Mouse (Mus musculus): ENCODE data around the gene Xrcc3. TPM values are rescaled to one million over a fixed set of nuclear protein-coding genes. Genes with fewer than 3 reads are reported as not detected.

Gene Xrcc3
- polyA plus RNA-seq, 1 experiment from 2014 or later = 8.4 TPM

DNA sequence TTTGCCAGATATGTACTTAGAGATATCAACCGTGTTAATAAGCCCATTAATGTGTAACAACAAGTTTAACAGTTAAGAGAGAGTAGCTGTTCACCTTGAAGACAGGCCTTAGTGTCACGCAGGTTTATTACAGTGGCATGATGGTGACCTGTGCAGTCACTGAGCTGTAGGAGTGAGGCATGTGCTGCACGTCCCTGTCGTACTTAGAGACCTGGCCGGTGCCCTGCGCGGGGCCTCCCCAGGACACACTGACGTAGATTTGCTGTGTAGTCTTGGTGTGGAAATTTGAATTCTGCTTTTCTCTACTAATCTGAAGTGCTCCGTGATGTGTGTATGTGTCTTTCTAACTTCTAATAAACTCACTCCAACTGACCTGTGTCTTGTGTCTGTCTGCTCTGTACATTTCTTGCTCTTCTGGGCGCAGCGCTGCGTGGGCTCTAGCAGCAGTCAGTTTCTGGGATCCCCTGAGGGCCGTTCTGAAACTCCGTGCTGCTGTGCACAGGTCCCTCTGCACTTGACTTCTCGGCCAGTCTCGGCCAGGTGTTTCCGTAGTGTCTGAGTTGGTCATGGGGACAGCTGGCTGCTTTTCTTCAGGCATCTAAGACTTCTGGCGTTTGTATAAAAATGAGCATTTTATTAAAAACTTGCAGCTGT lies 19.0 kb downstream of the Xrcc3 start:
- no peak for ATAC-seq (ENCODE audit: insufficient number of reproducible peaks, insufficient read depth, low FRiP score, low TSS enrichment, low read depth)
- H3K36me3 ChIP-seq = peaks cover 97% of the 10 kb centered on the region
- no peak overlapping the region for H3K4me2 ChIP-seq
- WGBS = 91% methylated on average over 18 of the region's 18 CpGs
- no peak overlapping the region for H3K9ac ChIP-seq
- H3K4me3 ChIP-seq = no peak overlapping the region
- no peaks in the 10 kb centered on the region for H3K27me3 ChIP-seq
- no peaks in the 10 kb centered on the region for H3K4me1 ChIP-seq
- no peaks in the 10 kb centered on the region for H3K9me3 ChIP-seq
- no peak overlapping the region for H3K27ac ChIP-seq

DNA sequence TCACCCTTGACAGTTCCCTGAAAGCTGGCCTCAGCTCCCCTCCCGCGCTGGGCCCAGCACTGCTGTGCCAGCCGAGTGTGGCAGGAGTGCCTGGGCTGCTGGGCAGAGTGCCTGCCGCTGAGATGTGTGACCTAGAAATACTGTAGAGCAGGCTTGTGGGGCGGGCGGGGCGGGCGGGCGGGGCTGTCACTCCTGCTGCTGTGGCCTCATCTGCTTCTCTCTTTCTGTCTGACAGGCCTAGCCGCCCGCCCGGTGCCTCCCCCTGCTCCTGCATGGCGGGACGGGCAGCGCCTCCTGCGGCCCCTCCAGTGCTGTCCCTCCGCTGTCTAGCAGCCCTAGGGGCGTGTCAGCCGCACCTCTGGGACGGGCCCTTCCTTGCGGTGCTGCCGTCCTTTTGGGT lies 19.6 kb downstream of the Xrcc3 start:
- ATAC-seq (ENCODE audit: insufficient number of reproducible peaks, insufficient read depth, low FRiP score, low TSS enrichment, low read depth) = no peak
- 79% methylated on average over 22 of the region's 22 CpGs for WGBS
- H3K9ac ChIP-seq = no peak overlapping the region

DNA sequence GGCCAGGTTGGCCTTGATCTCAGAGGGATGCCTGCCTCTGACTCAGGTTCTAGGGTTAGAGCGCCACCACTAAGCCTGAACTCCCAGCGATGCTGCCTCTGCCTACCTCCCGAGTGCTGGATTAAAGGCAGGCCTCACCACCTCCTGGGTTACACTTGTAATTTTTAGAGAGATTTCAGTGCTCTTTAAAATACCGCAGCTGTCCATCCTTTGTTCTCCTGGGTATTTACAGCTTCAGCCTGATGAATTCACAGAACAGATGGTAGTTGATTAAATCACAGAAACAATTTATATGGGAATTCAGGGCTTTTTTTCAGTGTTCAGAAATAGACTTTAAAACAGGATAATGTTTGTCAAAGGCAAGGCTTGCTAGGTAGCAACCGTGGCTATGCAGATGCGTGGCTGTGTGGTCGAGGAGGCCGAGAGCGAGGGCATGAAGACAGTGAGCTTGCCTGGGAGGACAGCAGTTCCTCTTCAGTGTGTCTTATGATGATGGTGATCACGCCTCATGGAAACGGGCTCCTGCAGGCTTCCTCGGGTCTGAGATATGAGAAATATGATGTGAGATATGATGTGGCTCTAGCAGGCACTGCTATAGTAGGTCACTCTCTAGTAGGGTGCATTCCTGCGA lies 22.1 kb downstream of the Xrcc3 start:
- Histone ChIP-seq H3K4me3 (no peak overlapping the region), H3K9ac (no peak overlapping the region), H3K4me2 (no peak overlapping the region), H3K27me3 (no peaks in the 10 kb centered on the region), H3K36me3 (peaks cover 100% of the 10 kb centered on the region), H3K4me1 (no peaks in the 10 kb centered on the region), H3K27ac (no peak overlapping the region), H3K9me3 (no peaks in the 10 kb centered on the region)
- 92% methylated on average over 13 of the region's 13 CpGs for WGBS
- no peak for ATAC-seq (ENCODE audit: insufficient number of reproducible peaks, insufficient read depth, low FRiP score, low TSS enrichment, low read depth)

More for the DNA sequence above, 19.6 kb downstream of the Xrcc3 start:
- H3K4me1 ChIP-seq = no peaks in the 10 kb centered on the region
- no peak overlapping the region for H3K27ac ChIP-seq
- H3K27me3 ChIP-seq = no peaks in the 10 kb centered on the region
- H3K9me3 ChIP-seq = no peaks in the 10 kb centered on the region
- H3K36me3 ChIP-seq = peaks cover 98% of the 10 kb centered on the region
- H3K4me3 ChIP-seq = no peak overlapping the region
- H3K4me2 ChIP-seq = no peak overlapping the region

DNA sequence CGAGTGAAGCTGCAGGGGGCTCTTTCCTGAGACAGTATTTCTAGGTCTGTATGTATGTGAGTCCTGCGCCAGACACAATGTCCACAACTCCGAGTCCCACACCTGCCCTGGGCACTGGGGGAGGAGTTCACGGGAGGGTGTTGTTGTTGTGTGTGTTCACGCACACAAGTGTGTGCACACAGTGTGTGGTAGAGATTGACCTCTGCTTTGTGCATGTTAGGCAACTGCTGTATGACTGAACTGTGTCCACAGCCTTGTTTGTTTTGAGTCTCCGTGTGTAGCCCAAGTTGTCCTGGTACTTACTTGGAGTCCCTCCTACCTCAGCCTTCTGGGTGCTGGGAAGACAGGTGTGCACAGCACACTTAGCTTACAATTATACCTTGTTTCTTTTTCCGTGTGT lies 23.0 kb downstream of the Xrcc3 start:
- no peaks in the 10 kb centered on the region for H3K27me3 ChIP-seq
- H3K36me3 ChIP-seq = peaks cover 100% of the 10 kb centered on the region
- no peak overlapping the region; the same call in 1 of the 2 replicates for H3K27ac ChIP-seq
- H3K4me3 ChIP-seq = no peak overlapping the region
- H3K4me2 ChIP-seq = no peak overlapping the region
- WGBS = 93% methylated on average over 7 of the region's 7 CpGs
- H3K4me1 ChIP-seq = no peaks in the 10 kb centered on the region
- no peaks in the 10 kb centered on the region for H3K9me3 ChIP-seq
- ATAC-seq (ENCODE audit: insufficient number of reproducible peaks, insufficient read depth, low FRiP score, low TSS enrichment, low read depth) = no peak
- H3K9ac ChIP-seq = no peak overlapping the region

DNA sequence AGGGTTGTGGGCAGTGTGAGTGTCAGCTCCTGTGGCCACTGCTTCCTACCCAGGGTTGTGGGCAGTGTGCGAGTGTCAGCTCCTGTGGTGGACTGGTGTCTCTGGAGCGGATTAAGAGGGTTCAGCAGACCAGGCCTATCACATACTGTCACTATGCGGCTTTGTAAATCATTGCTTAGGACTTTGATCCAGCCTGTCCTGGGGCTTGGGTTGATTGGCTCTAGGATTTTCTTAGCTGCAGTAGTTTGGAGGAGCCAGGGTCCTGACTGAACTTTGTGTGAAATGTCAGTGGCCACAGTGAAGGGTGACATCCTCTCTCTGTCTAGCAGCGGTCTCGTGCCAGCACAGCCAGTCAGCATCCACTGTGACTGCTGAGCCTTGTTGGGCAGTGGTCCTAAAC lies 23.6 kb downstream of the Xrcc3 start:
- no peaks in the 10 kb centered on the region for H3K9me3 ChIP-seq
- no peaks in the 10 kb centered on the region for H3K27me3 ChIP-seq
- H3K36me3 ChIP-seq = peaks cover 100% of the 10 kb centered on the region
- H3K4me2 ChIP-seq = no peak overlapping the region
- H3K4me3 ChIP-seq = no peak overlapping the region
- H3K9ac ChIP-seq = no peak overlapping the region
- H3K27ac ChIP-seq = no peak overlapping the region; the same call in 1 of the 2 replicates
- 86% methylated on average over 5 of the region's 5 CpGs for WGBS
- ATAC-seq (ENCODE audit: insufficient number of reproducible peaks, insufficient read depth, low FRiP score, low TSS enrichment, low read depth) = no peak
- H3K4me1 ChIP-seq = no peaks in the 10 kb centered on the region

DNA sequence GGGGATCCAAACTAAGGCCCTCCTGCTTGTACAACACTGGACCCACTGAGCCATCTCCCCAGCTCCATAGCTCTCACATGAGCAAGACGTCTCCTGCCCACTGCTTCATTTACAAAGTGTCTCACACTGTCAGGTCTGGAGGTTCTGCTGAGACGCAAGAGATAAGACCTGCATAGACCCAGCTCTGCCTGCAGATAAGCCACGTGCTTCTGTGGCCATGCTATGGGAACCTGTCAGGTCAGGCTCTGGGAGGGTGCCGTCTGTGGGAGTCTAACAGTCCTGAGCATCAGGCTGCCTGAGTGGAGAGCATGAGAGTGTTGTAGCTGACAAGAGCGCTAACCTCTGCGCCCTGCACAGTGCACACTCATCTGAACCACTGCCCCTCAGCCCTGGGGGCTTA lies 26.7 kb downstream of the Xrcc3 start:
- ATAC-seq (ENCODE audit: insufficient number of reproducible peaks, insufficient read depth, low FRiP score, low TSS enrichment, low read depth) = no peak

DNA sequence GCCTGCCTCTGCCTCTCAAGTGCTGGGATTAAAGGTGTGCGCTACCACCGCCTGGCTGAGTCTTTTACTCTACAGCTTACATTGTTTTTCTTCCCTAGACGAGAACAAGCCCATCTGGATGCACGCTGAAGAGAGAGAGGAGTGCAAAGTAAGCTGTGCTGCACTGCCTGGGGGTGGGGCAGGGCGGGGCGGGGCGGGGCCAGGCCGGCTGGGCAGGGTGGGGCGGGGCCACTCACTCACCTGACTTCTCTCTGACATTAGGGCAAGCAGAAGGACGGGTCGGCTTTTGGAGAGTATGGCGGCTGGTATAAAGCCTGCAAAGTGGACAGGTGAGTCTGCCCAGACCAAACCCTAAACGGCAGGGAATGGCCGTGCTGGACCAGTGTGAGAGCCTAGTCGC lies 28.5 kb downstream of the Xrcc3 start:
- H3K4me3 ChIP-seq = no peak overlapping the region
- WGBS = 72% methylated on average over 15 of the region's 15 CpGs
- H3K36me3 ChIP-seq = peaks cover 99% of the 10 kb centered on the region
- ATAC-seq (ENCODE audit: insufficient number of reproducible peaks, insufficient read depth, low FRiP score, low TSS enrichment, low read depth) = peak; percentile 27; the same call in 1 of the 2 replicates
- no peaks in the 10 kb centered on the region for H3K4me1 ChIP-seq
- H3K27ac ChIP-seq = no peak overlapping the region
- H3K4me2 ChIP-seq = no peak overlapping the region
- no peaks in the 10 kb centered on the region for H3K9me3 ChIP-seq
- H3K9ac ChIP-seq = no peak overlapping the region
- no peaks in the 10 kb centered on the region for H3K27me3 ChIP-seq

More for the DNA sequence above, 26.7 kb downstream of the Xrcc3 start:
- no peaks in the 10 kb centered on the region for H3K9me3 ChIP-seq
- 93% methylated on average over 6 of the region's 6 CpGs for WGBS
- no peak overlapping the region for H3K4me3 ChIP-seq
- no peak overlapping the region for H3K4me2 ChIP-seq
- H3K36me3 ChIP-seq = peaks cover 99% of the 10 kb centered on the region
- no peak overlapping the region for H3K27ac ChIP-seq
- no peaks in the 10 kb centered on the region for H3K4me1 ChIP-seq
- no peak overlapping the region for H3K9ac ChIP-seq
- no peaks in the 10 kb centered on the region for H3K27me3 ChIP-seq

DNA sequence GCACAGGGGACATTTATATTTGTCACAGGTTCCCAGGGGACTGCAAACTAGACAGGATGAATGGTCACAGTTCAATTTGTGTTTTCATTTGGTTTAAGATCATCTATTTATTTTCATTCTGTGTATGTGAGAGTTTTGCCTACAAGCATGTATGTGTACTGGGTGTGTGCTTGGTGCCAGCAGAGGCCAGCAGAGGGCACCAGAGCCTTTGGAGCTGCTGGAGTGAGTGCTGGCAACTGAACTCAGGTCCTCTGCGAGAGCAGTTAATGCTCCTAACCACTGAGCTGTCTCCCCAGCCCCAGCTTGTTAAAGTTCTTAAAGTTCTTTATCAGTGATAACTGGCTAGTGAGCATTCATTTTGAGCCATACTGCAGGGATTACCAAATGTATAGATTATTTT lies 34.1 kb downstream of the Xrcc3 start:
- H3K36me3 ChIP-seq = peaks cover 98% of the 10 kb centered on the region
- H3K4me3 ChIP-seq = no peak overlapping the region
- no peak overlapping the region for H3K27ac ChIP-seq
- no peak for ATAC-seq (ENCODE audit: insufficient number of reproducible peaks, insufficient read depth, low FRiP score, low TSS enrichment, low read depth)
- 100% methylated on average over 1 of the region's 1 CpGs for WGBS
- no peak overlapping the region for H3K9ac ChIP-seq
- H3K4me2 ChIP-seq = no peak overlapping the region
- H3K27me3 ChIP-seq = no peaks in the 10 kb centered on the region
- no peaks in the 10 kb centered on the region for H3K4me1 ChIP-seq
- H3K9me3 ChIP-seq = 0 out of 2 replicates have a peak, but pooled peaks cover 3% of the 10 kb centered on the region

DNA sequence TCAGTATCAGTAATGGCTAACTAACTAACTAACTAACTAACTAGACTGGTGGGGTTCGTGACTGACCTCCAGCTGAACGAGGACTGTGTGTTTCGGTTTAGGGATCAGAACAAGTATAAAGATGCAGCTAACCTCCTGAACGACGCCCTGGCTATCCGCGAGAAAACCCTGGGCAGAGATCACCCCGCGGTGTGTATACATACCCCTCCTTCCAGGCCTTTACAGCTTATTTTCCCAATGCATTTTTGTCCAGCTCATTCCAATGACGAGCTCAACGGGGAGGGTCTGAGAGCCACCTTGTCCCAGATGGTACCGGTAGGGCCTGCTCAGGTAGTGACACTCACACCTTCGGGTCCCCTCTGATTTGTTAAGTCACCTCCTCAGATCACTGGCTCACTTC lies 35.8 kb downstream of the Xrcc3 start:
- Histone ChIP-seq H3K9ac (no peak overlapping the region), H3K4me2 (no peak overlapping the region), H3K4me1 (no peaks in the 10 kb centered on the region), H3K36me3 (peaks cover 98% of the 10 kb centered on the region), H3K4me3 (no peak overlapping the region), H3K27ac (no peak overlapping the region), H3K9me3 (0 out of 2 replicates have a peak, but pooled peaks cover 3% of the 10 kb centered on the region), H3K27me3 (no peaks in the 10 kb centered on the region)
- no peak for ATAC-seq (ENCODE audit: insufficient number of reproducible peaks, insufficient read depth, low FRiP score, low TSS enrichment, low read depth)
- WGBS = 93% methylated on average over 13 of the region's 13 CpGs

DNA sequence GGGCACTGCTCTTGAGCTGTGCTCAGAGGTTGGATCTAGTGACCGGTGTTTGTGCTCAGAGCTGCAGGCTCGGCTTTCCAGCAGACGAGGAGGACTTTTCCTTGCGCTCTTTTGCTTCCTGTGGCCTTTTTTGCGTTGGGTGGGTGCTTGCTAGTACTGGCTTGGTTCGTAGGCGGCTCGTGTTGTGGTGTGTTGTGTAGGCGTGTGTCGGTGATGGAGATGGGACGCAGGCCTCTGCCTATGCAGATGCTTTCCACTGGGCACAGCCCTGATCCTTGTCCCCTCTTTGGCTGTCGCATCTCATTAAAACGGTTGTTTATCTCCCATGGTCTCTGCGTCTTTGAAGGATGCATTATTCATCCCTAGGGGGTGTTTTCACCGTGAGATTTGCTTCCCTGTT lies 38.8 kb downstream of the Xrcc3 start:
- Histone ChIP-seq H3K4me2 (no peak overlapping the region), H3K36me3 (peaks cover 82% of the 10 kb centered on the region), H3K9ac (no peak overlapping the region), H3K27me3 (no peaks in the 10 kb centered on the region), H3K4me1 (peaks cover under 1% of the 10 kb centered on the region), H3K4me3 (no peak overlapping the region), H3K27ac (no peak overlapping the region), H3K9me3 (0 out of 2 replicates have a peak, but pooled peaks cover 3% of the 10 kb centered on the region)
- no peak for ATAC-seq (ENCODE audit: insufficient number of reproducible peaks, insufficient read depth, low FRiP score, low TSS enrichment, low read depth)
- 83% methylated on average over 15 of the region's 15 CpGs for WGBS

DNA sequence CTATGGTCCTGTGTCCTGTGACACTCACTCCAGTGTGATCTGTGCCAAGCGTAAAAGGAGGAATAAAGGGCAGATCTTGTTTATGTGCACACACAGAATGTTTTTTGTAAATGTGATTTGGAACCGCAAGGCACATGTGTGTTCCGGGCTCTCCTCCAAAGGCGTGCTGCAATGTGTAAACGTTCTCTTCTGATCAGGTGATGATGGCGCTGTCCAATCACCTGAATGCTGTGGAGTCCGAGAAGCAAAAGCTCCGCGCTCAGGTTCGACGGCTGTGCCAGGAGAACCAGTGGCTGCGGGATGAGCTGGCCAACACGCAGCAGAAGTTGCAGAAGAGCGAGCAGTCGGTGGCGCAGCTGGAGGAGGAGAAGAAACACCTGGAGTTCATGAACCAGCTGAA lies 39.5 kb downstream of the Xrcc3 start:
- ATAC-seq (ENCODE audit: insufficient number of reproducible peaks, insufficient read depth, low FRiP score, low TSS enrichment, low read depth) = no peak
- no peaks in the 10 kb centered on the region for H3K9me3 ChIP-seq
- 89% methylated on average over 16 of the region's 16 CpGs for WGBS
- no peaks in the 10 kb centered on the region for H3K27me3 ChIP-seq
- peaks cover 7% of the 10 kb centered on the region for H3K4me1 ChIP-seq
- no peak overlapping the region for H3K4me2 ChIP-seq
- H3K27ac ChIP-seq = no peak overlapping the region
- H3K36me3 ChIP-seq = peaks cover 75% of the 10 kb centered on the region
- no peak overlapping the region for H3K9ac ChIP-seq
- no peak overlapping the region for H3K4me3 ChIP-seq

DNA sequence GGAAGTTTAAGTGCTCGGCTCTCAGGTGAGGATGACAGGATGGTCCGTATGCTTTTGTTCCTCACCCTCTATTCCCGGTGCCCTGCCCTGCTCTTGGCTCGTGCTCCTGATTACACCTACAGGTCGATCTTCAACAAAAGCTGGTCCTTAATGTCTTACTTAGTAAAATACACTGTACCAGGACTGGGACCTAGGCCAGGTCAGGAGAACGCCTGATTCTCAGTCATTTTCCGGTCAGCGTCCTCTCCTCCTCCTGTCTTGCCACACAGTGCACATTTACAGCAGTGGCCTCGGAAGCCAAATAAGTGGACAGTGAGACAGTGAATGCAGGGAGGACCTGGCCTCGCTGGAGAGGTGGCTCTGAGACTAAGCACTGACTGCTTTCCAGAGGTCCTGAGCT lies 43.0 kb downstream of the Xrcc3 start:
- H3K27me3 ChIP-seq = no peaks in the 10 kb centered on the region
- no peak overlapping the region for H3K4me2 ChIP-seq
- no peaks in the 10 kb centered on the region for H3K9me3 ChIP-seq
- 86% methylated on average over 10 of the region's 10 CpGs for WGBS
- H3K27ac ChIP-seq = no peak overlapping the region
- no peak for ATAC-seq (ENCODE audit: insufficient number of reproducible peaks, insufficient read depth, low FRiP score, low TSS enrichment, low read depth)
- H3K9ac ChIP-seq = no peak overlapping the region
- H3K4me1 ChIP-seq = peaks cover 21% of the 10 kb centered on the region
- peaks cover 45% of the 10 kb centered on the region for H3K36me3 ChIP-seq
- H3K4me3 ChIP-seq = no peak overlapping the region
